Mouse (Mus musculus) thymus, postnatal 14 days (tissue): ENCODE results near the gene H2afz.
"Not testable (repeated sequence)": the region's sequence is repeated elsewhere in the genome, so short reads cannot be mapped to it uniquely, and the experiment has no call there.

Source experiments
- DNase-seq: peaks from one replicate; pipeline ENCODE4 v3.0.0; 2021

The H2afz gene

GRCm38 (mm10) chr3:137864124-137864987, at the start of gene H2afz:
H2afz (plus strand) TSS chr3:137864487.
- peak; percentile 99 for DNase-seq

GRCm38 (mm10) chr3:137818713-137819112, 45.6 kb upstream of the H2afz start:
- DNase-seq: no peak

GRCm38 (mm10) chr3:137820688-137821467, 43.4 kb upstream of the H2afz start:
- DNase-seq: no peak

GRCm38 (mm10) chr3:137823317-137823716, 41.0 kb upstream of the H2afz start:
- no peak for DNase-seq

- no peak for DNase-seq
Observed at GRCm38 (mm10) chr3:137827678-137828077, 36.6 kb upstream of the H2afz start.

GRCm38 (mm10) chr3:137831156-137831555, 33.1 kb upstream of the H2afz start:
- DNase-seq: no peak

GRCm38 (mm10) chr3:137833128-137833527, 31.2 kb upstream of the H2afz start:
- no peak for DNase-seq

- DNase-seq: no peak
Observed at GRCm38 (mm10) chr3:137833698-137834097, 30.6 kb upstream of the H2afz start.

- DNase-seq: no peak
Observed at GRCm38 (mm10) chr3:137836543-137836942, 27.7 kb upstream of the H2afz start.

GRCm38 (mm10) chr3:137838160-137838559, 26.1 kb upstream of the H2afz start:
- DNase-seq: no peak

GRCm38 (mm10) chr3:137842944-137843343, 21.3 kb upstream of the H2afz start:
- DNase-seq: no peak

GRCm38 (mm10) chr3:137844263-137844662, 20.0 kb upstream of the H2afz start:
- no peak for DNase-seq

GRCm38 (mm10) chr3:137846552-137846951, 17.7 kb upstream of the H2afz start:
- DNase-seq: no peak

- no peak for DNase-seq
Observed at GRCm38 (mm10) chr3:137848354-137848753, 15.9 kb upstream of the H2afz start.

GRCm38 (mm10) chr3:137849697-137850096, 14.6 kb upstream of the H2afz start:
- DNase-seq: no peak

GRCm38 (mm10) chr3:137851196-137851595, 13.1 kb upstream of the H2afz start:
- no peak for DNase-seq

- DNase-seq: not testable (repeated sequence)
Observed at GRCm38 (mm10) chr3:137853011-137853410, 11.3 kb upstream of the H2afz start.

GRCm38 (mm10) chr3:137855328-137855727, 9.0 kb upstream of the H2afz start:
- DNase-seq: no peak

- DNase-seq: no peak
Observed at GRCm38 (mm10) chr3:137856061-137856460, 8.2 kb upstream of the H2afz start.

GRCm38 (mm10) chr3:137860394-137861170, 3.7 kb upstream of the H2afz start:
- DNase-seq: no peak

GRCm38 (mm10) chr3:137861436-137861835, 2.9 kb upstream of the H2afz start:
- no peak for DNase-seq

- no peak for DNase-seq
Observed at GRCm38 (mm10) chr3:137862600-137862999, 1.7 kb upstream of the H2afz start.
